Mouse (Mus musculus) liver, embryonic 14.5 days (tissue): ENCODE results near the gene Med18. TPM values are rescaled to one million over a fixed set of nuclear protein-coding genes. Genes with fewer than 3 reads are reported as not detected.

ENCODE experiments used
- ATAC-seq: fragments of 200-750 bp; cut with Nextera tagmentation; 2 replicates; pipeline ENCODE4 v1.8.0; 2017; ENCODE audit warnings: moderate number of reproducible peaks, mild to moderate bottlenecking, moderate library complexity; ENCODE audit not compliant: insufficient read depth
- DNase-seq, 3 experiments: peaks; one replicate each; pipeline ENCODE4 v3.0.0-alpha.2; 2012 to 2013; ENCODE audit warnings: low read depth in 3 of 3, low spot score in 3 of 3
- H3K27ac ChIP-seq: fragments of 300-500 bp; sonication (generic); 2 replicates; pipeline ENCODE4 v1.5.1; 2014; ENCODE audit warnings: moderate library complexity, mild to moderate bottlenecking, control low read depth, inconsistent platforms
- H3K27me3 ChIP-seq: fragments of 300-500 bp; sonication (generic); 2 replicates; pipeline ENCODE4 v1.6.1; 2014; ENCODE audit warnings: mild to moderate bottlenecking, low read length, moderate library complexity; ENCODE audit not compliant: control insufficient read depth, insufficient read depth
- H3K36me3 ChIP-seq: fragments of 300-500 bp; sonication (generic); replicated peaks from 2 replicates; pipeline ENCODE4 v1.6.1; 2014; ENCODE audit warnings: low read depth; ENCODE audit not compliant: control insufficient read depth, insufficient read depth
- H3K4me1 ChIP-seq, 2 experiments: fragments of 200-500 bp in 1 of 2; fragments of 300-500 bp in 1 of 2; sonication (generic) in 1 of 2; replicated peaks; 2 replicates each; pipeline ENCODE4 v1.6.1; 2012 to 2014; ENCODE audit warnings: antibody characterized with exemption in 1 of 2, inconsistent platforms in 1 of 2, low read length in 1 of 2; ENCODE audit not compliant: control insufficient read depth in 2 of 2, insufficient read depth in 2 of 2
- H3K4me2 ChIP-seq: fragments of 300-500 bp; sonication (generic); 2 replicates; pipeline ENCODE4 v1.6.1; 2014; ENCODE audit warnings: low read depth, mild to moderate bottlenecking, control low read depth, moderate library complexity
- H3K4me3 ChIP-seq, 2 experiments: fragments of 200-500 bp in 1 of 2; fragments of 300-500 bp in 1 of 2; sonication (generic) in 1 of 2; 2 replicates each; pipeline ENCODE4 v1.5.1; 2012 to 2014; ENCODE audit warnings: low read depth in 2 of 2, low read length in 2 of 2, mild to moderate bottlenecking in 2 of 2, control low read depth in 1 of 2, inconsistent platforms in 1 of 2, moderate library complexity in 1 of 2; ENCODE audit not compliant: insufficient read depth in 1 of 2
- H3K9ac ChIP-seq: fragments of 300-500 bp; sonication (generic); replicated peaks from 2 replicates; pipeline ENCODE4 v1.6.1; 2014; ENCODE audit warnings: mild to moderate bottlenecking, control low read depth, moderate library complexity
- H3K9me3 ChIP-seq: fragments of 300-500 bp; sonication (generic); 2 replicates; pipeline ENCODE4 v1.6.1; 2016; ENCODE audit warnings: low read length, mixed read lengths; ENCODE audit not compliant: control insufficient read depth
- CTCF ChIP-seq: IDR thresholded peaks from 2 replicates; pipeline ENCODE4 v1.5.1; 2016; ENCODE audit warnings: antibody characterized with exemption, low read depth, control low read depth
- EP300 ChIP-seq: IDR thresholded peaks from 2 replicates; pipeline ENCODE4 v1.6.1; 2016; ENCODE audit warnings: antibody characterized with exemption, low read depth
- WGBS: fragments of 180-500 bp; shearing (Covaris S2); extraction: QIAGEN DNeasy Blood & Tissue Kit; methylation state at CpG from one replicate; pipeline ENCODE4 v1.1.7; 2014; ENCODE audit not compliant: insufficient replicate concordance; 5-methylcytosine and 5-hydroxymethylcytosine counted together
- polyA plus RNA-seq, 2 experiments: library from polyadenylated mRNA; depleted of rRNA in 1 of 2; stranded (reverse) in 1 of 2; unstranded in 1 of 2; fragments of >200 nt; fragmentation: Nextera tagmentation in 1 of 2; extraction: Ambion mirVana in 1 of 2; gene quantifications; 2 replicates each; pipeline versions ENCODE4 v1.2.1 to v1.2.3; 2012 to 2014

Gene Med18
- polyA plus RNA-seq, 2 experiments, result 3.4 to 4.3 TPM

GRCm38 (mm10) chr4:132426021-132426420 lies 37.7 kb downstream of the Med18 start:
- DNase-seq (peak in 2 of 3 experiments; percentile 45 to 58), ATAC-seq (no peak)
- Histone ChIP-seq H3K36me3 (no peaks in the 10 kb centered on the region), H3K4me1 (peaks cover 44 to 45% of the 10 kb centered on the region in 2 experiments), H3K27ac (peak overlapping the region; percentile 73), H3K9ac (peak overlapping the region; percentile 47; the same call in 1 of the 2 replicates), H3K4me2 (peak overlapping the region; percentile 26), H3K9me3 (no peaks in the 10 kb centered on the region), H3K4me3 (no peak overlapping the region), H3K27me3 (no peaks in the 10 kb centered on the region; the same call in 1 of the 2 replicates)
- TF ChIP-seq CTCF, result no peak
- no peak for TF ChIP-seq EP300
- 5% methylated on average over 2 of the region's 2 CpGs for WGBS

- Histone ChIP-seq H3K27ac (no peak overlapping the region), H3K9me3 (no peaks in the 10 kb centered on the region), H3K4me1 (peaks cover 43 to 46% of the 10 kb centered on the region in 2 experiments), H3K4me3 (no peak overlapping the region), H3K4me2 (no peak overlapping the region), H3K36me3 (no peaks in the 10 kb centered on the region), H3K9ac (no peak overlapping the region), H3K27me3 (no peaks in the 10 kb centered on the region)
- TF ChIP-seq EP300 (no peak), CTCF (peak; percentile 50)
- whole genome bisulfite sequencing, result 86% methylated on average over 5 of the region's 5 CpGs
- ATAC-seq (no peak), DNase-seq (no peak)
Observed at GRCm38 (mm10) chr4:132424765-132425164, 39.0 kb downstream of the Med18 start.

- ATAC-seq, result peak; percentile 92
- Histone ChIP-seq H3K27ac (peak within 1 kb of the TSS; percentile 71), H3K27me3 (no peaks in the 10 kb centered on the region), H3K9ac (peak within 1 kb of the TSS; percentile 89), H3K9me3 (no peaks in the 10 kb centered on the region), H3K4me1 (peaks cover 27 to 29% of the 10 kb centered on the region in 2 experiments), H3K36me3 (no peaks in the 10 kb centered on the region), H3K4me3 (peak within 1 kb of the TSS; percentile 79), H3K4me2 (peak within 1 kb of the TSS; percentile 88)
- DNase-seq, result peak; percentile 74 to 80 (median 79)
- under 1% methylated on average over 70 of the region's 73 CpGs for WGBS
- TF ChIP-seq CTCF, result no peak
- TF ChIP-seq EP300, result no peak
Observed at GRCm38 (mm10) chr4:132421923-132422782, 41.6 kb downstream of the Med18 start, which contains the start of gene Phactr4. Gene Phactr4 (minus strand): TSS chr4:132422489.

GRCm38 (mm10) chr4:132421556-132421922 lies 42.2 kb downstream of the Med18 start:
- ATAC-seq, result peak; percentile 12; the same call in 1 of the 2 replicates
- Histone ChIP-seq H3K36me3 (no peaks in the 10 kb centered on the region), H3K27ac (peak overlapping the region; percentile 71), H3K4me3 (peak overlapping the region; percentile 79), H3K4me1 (peaks cover 22 to 25% of the 10 kb centered on the region in 2 experiments), H3K27me3 (no peaks in the 10 kb centered on the region), H3K9ac (peak overlapping the region; percentile 89), H3K4me2 (peak overlapping the region; percentile 88), H3K9me3 (no peaks in the 10 kb centered on the region)
- WGBS, result under 1% methylated on average over 13 of the region's 13 CpGs
- DNase-seq, result no peak
- no peak for TF ChIP-seq EP300

- peak overlapping the region; percentile 10; the same call in 1 of the 2 replicates for H3K27ac ChIP-seq
- TF ChIP-seq CTCF (no peak), EP300 (no peak)
- DNase-seq, result no peak
- H3K9me3 ChIP-seq, result no peaks in the 10 kb centered on the region
- peak overlapping the region in 1 of 2 experiments; percentile 79; a peak in 3 of 4 replicates for H3K4me3 ChIP-seq
- no peaks in the 10 kb centered on the region for H3K36me3 ChIP-seq
- H3K9ac ChIP-seq, result peak overlapping the region; percentile 89
- H3K4me1 ChIP-seq, result peaks cover 12 to 17% of the 10 kb centered on the region in 2 experiments
- ATAC-seq, result no peak
- H3K27me3 ChIP-seq, result no peaks in the 10 kb centered on the region
- peak overlapping the region; percentile 88 for H3K4me2 ChIP-seq
- WGBS, result 65% methylated on average over 5 of the region's 5 CpGs
Observed at GRCm38 (mm10) chr4:132420471-132420870, 43.2 kb downstream of the Med18 start.
